Mouse (Mus musculus) spleen, adult 2 months (tissue): ENCODE data around the gene Tmem53. TPM values are rescaled to one million over a fixed set of nuclear protein-coding genes. Genes with fewer than 3 reads are reported as not detected.

ENCODE experiments used
- DNase-seq, 2 experiments: peaks; one replicate each; pipeline versions ENCODE4 v3.0.0 to v3.0.0-alpha.2; 2012 to 2021; ENCODE audit warnings: low spot score in 2 of 2, low read depth in 1 of 2
- H3K27ac ChIP-seq: fragments of 200-500 bp; 2 replicates; pipeline ENCODE4 v1.5.1; 2012; ENCODE audit warnings: low read length, inconsistent platforms; ENCODE audit not compliant: insufficient read depth
- H3K27me3 ChIP-seq: fragments of 200-500 bp; 2 replicates; pipeline ENCODE4 v1.6.1; 2012; ENCODE audit warnings: mild to moderate bottlenecking, moderate library complexity, low read length, inconsistent platforms; ENCODE audit not compliant: control insufficient read depth, insufficient read depth
- H3K36me3 ChIP-seq: fragments of 200-500 bp; 2 replicates; pipeline ENCODE4 v1.6.1; 2012; ENCODE audit warnings: mild to moderate bottlenecking, low read length, inconsistent platforms; ENCODE audit not compliant: control insufficient read depth, insufficient read depth
- H3K4me1 ChIP-seq: fragments of 200-500 bp; 2 replicates; pipeline ENCODE4 v1.6.1; 2011; ENCODE audit warnings: inconsistent platforms; ENCODE audit not compliant: control insufficient read depth, insufficient read depth, insufficient read length
- H3K4me3 ChIP-seq: fragments of 200-500 bp; 2 replicates; pipeline ENCODE4 v1.5.1; 2011; ENCODE audit warnings: mild to moderate bottlenecking, inconsistent platforms; ENCODE audit not compliant: insufficient read depth, insufficient read length; ENCODE audit errors: extremely low read depth
- CTCF ChIP-seq: fragments of 200-500 bp; IDR thresholded peaks from 2 replicates; pipeline ENCODE4 v1.5.1; 2011; ENCODE audit warnings: mild to moderate bottlenecking, inconsistent platforms; ENCODE audit not compliant: insufficient read depth, insufficient read length, insufficient replicate concordance; ENCODE audit errors: extremely low read depth
- POLR2A ChIP-seq: fragments of 200-500 bp; IDR thresholded peaks from 2 replicates; pipeline ENCODE4 v1.6.1; 2011; ENCODE audit warnings: low read depth, low read length, inconsistent platforms
- WGBS: fragments of 180-500 bp; shearing (Covaris S2); methylation state at CpG from one replicate; pipeline ENCODE4 v1.1.7; 2018; 5-methylcytosine and 5-hydroxymethylcytosine counted together
- polyA plus RNA-seq: library from polyadenylated mRNA; depleted of rRNA; stranded (reverse); fragments of >200 nt; gene quantifications from 2 replicates; pipeline ENCODE4 v1.2.3, GENCODE M21; 2012

Tmem53 gene
- polyA plus RNA-seq, 1 experiment = 2.4 TPM

- TF ChIP-seq POLR2A (no peak), CTCF (no peak)
- 87% methylated on average over 2 of the region's 2 CpGs for WGBS
- no peak overlapping the region for H3K27ac ChIP-seq
- no peaks in the 10 kb centered on the region for H3K27me3 ChIP-seq
- no peaks in the 10 kb centered on the region for H3K4me1 ChIP-seq
- H3K36me3 ChIP-seq = no peaks in the 10 kb centered on the region
- H3K4me3 ChIP-seq = no peak overlapping the region
- DNase-seq = no peak
Observed at GRCm38 (mm10) chr4:117261222-117261621, 9.5 kb downstream of the Tmem53 start.

GRCm38 (mm10) chr4:117262101-117262913 lies 10.6 kb downstream of the Tmem53 start:
- Histone ChIP-seq H3K27ac (no peak overlapping the region), H3K27me3 (no peaks in the 10 kb centered on the region), H3K4me1 (no peaks in the 10 kb centered on the region), H3K4me3 (no peak overlapping the region), H3K36me3 (no peaks in the 10 kb centered on the region)
- no peak for TF ChIP-seq CTCF
- no peak for TF ChIP-seq POLR2A
- DNase-seq = no peak
- 72% methylated on average over 13 of the region's 13 CpGs for WGBS

DNA sequence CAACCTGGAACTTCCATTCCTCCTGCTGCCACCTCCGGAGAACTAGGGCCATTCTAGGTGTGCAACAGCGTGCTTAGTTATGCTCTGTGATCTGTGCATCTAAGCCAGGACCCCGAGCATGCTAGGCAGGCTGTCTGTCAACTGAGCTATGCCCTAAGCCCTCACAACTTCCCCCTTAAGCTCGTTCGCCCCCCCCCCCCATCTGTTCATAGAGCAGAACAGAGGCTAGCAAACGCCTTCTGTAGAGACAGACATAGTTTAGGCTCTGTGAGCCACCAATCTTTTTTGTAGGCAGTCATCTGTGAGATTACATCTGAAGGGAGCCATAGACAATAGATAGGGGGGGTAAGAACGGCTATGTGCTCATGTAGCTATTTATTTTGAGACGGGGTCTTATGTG lies 11.2 kb downstream of the Tmem53 start:
- WGBS = 65% methylated on average over 8 of the region's 8 CpGs
- Histone ChIP-seq H3K4me1 (no peaks in the 10 kb centered on the region), H3K36me3 (no peaks in the 10 kb centered on the region), H3K27ac (no peak overlapping the region), H3K27me3 (no peaks in the 10 kb centered on the region), H3K4me3 (no peak overlapping the region)
- DNase-seq = no peak
- no peak for TF ChIP-seq CTCF
- no peak for TF ChIP-seq POLR2A

DNA sequence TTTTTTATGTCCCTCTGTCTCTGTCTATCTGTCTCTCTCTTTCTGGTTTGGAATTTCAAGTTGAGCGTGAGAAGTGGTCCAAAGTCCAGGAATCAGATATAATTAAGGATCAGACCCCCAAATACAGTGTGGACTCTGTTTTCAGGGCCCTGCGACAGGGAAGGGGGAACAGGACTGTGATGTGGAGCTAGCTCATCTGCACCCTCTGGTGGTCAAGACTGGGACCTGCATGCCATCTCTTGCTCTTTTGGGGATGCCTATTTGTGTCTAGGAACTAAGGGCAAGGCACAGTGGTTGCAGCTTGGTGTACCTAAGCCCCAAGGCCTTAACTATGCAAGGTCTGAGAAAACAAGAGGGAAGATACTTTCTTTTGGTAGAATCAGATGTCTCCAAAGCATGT lies 15.5 kb downstream of the Tmem53 start:
- peaks cover 9% of the 10 kb centered on the region for H3K36me3 ChIP-seq
- H3K27me3 ChIP-seq = no peaks in the 10 kb centered on the region
- TF ChIP-seq POLR2A = no peak
- peak; percentile 84; the same call in 1 of the 2 replicates for TF ChIP-seq CTCF
- H3K4me1 ChIP-seq = no peaks in the 10 kb centered on the region
- no peak overlapping the region for H3K4me3 ChIP-seq
- DNase-seq = peak; percentile 40 to 69
- WGBS = 12% methylated on average over 2 of the region's 2 CpGs
- no peak overlapping the region for H3K27ac ChIP-seq

GRCm38 (mm10) chr4:117267831-117268437 lies 16.2 kb downstream of the Tmem53 start:
- Histone ChIP-seq H3K27ac (no peak overlapping the region), H3K4me3 (no peak overlapping the region), H3K36me3 (peaks cover 12% of the 10 kb centered on the region), H3K27me3 (no peaks in the 10 kb centered on the region), H3K4me1 (no peaks in the 10 kb centered on the region)
- TF ChIP-seq CTCF = no peak
- TF ChIP-seq POLR2A = no peak
- 87% methylated on average over 25 of the region's 25 CpGs for WGBS
- DNase-seq = no peak

- no peaks in the 10 kb centered on the region for H3K4me1 ChIP-seq
- H3K27me3 ChIP-seq = no peaks in the 10 kb centered on the region
- TF ChIP-seq CTCF = peak; percentile 80; the same call in 1 of the 2 replicates
- no peak for TF ChIP-seq POLR2A
- DNase-seq = peak; percentile 36 to 62
- no peak overlapping the region for H3K27ac ChIP-seq
- peaks cover 26% of the 10 kb centered on the region for H3K36me3 ChIP-seq
- H3K4me3 ChIP-seq = no peak overlapping the region
- 22% methylated on average over 6 of the region's 6 CpGs for WGBS
Observed at GRCm38 (mm10) chr4:117270278-117270677, 18.5 kb downstream of the Tmem53 start.

- no peak for DNase-seq
- Histone ChIP-seq H3K27me3 (no peaks in the 10 kb centered on the region), H3K4me1 (no peaks in the 10 kb centered on the region), H3K36me3 (peaks cover 47% of the 10 kb centered on the region), H3K4me3 (no peak overlapping the region), H3K27ac (no peak overlapping the region)
- TF ChIP-seq POLR2A = no peak
- no peak for TF ChIP-seq CTCF
- WGBS = 86% methylated on average over 12 of the region's 12 CpGs
Observed at GRCm38 (mm10) chr4:117272459-117272858, 20.7 kb downstream of the Tmem53 start.
